Mouse (Mus musculus): ENCODE data around the gene Limch1.

DNA sequence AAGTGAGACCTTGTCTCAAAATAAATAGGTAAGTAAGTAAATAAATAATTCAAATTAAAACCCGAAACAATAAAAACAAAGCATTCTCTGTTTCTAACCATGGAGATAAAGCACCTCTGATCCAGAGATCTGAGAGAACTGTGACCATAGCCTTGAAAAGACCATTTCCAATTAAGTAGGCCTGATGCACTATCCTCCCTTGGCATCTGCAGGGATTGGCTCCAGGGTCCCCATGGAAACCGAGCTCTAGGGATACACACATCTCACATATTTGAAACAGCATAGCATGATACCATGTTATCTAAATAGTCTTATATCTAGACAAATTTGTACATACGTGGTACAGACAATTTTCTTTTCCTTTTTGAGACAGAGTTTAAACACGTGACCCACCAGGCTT, 43.7 kb upstream of the Limch1 start:
- TF ChIP-seq CTCF (IDR thresholded peaks at IDR 0.05; ENCODE audit: low read depth), result no peak
- TF ChIP-seq EP300 (IDR thresholded peaks at IDR 0.05; ENCODE audit: low read depth), result no peak

Data from liver, embryonic 14.5 days (tissue).